Mouse (Mus musculus): ENCODE measurements at regions not wholly inside any gene's neighbourhood (a gene's known extent, or its start where the extent isn't known, plus 50 kb on each side); places are given as distances from the start of the nearest gene placed in this dataset.

GRCm38 (mm10) chr15:25146371-25146770 is 267.2 kb downstream of the Basp1 start:
- no peak overlapping the region for H3K4me2 ChIP-seq (ENCODE audit: insufficient read depth, low read depth, poor library complexity, severe bottlenecking)
- H3K4me1 ChIP-seq (ENCODE audit: control insufficient read depth in 1 of 2, insufficient read depth in 2 of 2) = no peaks in the 10 kb centered on the region
- H3K79me2 ChIP-seq (replicated peaks; ENCODE audit: control insufficient read depth, extremely low read depth, insufficient read depth, poor library complexity, severe bottlenecking) = no peaks in the 10 kb centered on the region
- no peak overlapping the region for H3K4me3 ChIP-seq (replicated peaks in 1 of 3; ENCODE audit: low read depth in 2 of 3, low read length in 2 of 3, poor library complexity in 1 of 3)
- H3K27me3 ChIP-seq (replicated peaks) = no peaks in the 10 kb centered on the region
- in situ Hi-C loops (cut with MboI; ENCODE audit: low pct_ligation_motif_present, low pct_unique_long_range_greater_than_20kb, low sequenced_read_pairs) (no loop called here), dilution Hi-C loops (cut with MboI; ENCODE audit: extremely low pct_ligation_motif_present, extremely low pct_unique_long_range_greater_than_20kb, low sequenced_read_pairs) (no loop called here)
- no peak for DNase-seq (ENCODE audit: extremely low read depth)
- H3K9me3 ChIP-seq (replicated peaks; ENCODE audit: low read length) = no peaks in the 10 kb centered on the region
- H3K9ac ChIP-seq (ENCODE audit: insufficient read depth, low read depth) = no peak overlapping the region
- TF ChIP-seq ETS1 (conservative IDR thresholded peaks at IDR 0.05; ENCODE audit: low read depth, low read length) = no peak
- no peak for TF ChIP-seq PAX5 (IDR thresholded peaks at IDR 0.05; ENCODE audit: low read length)
- TF ChIP-seq JUN (IDR thresholded peaks at IDR 0.05; ENCODE audit: insufficient read depth, low read depth, low read length) = no peak
- TF ChIP-seq UBTF (IDR thresholded peaks at IDR 0.05; ENCODE audit: low read depth, low read length) = no peak
- TF ChIP-seq NRF1 (IDR thresholded peaks at IDR 0.05; ENCODE audit: low read depth, low read length) = no peak
- no peak for TF ChIP-seq SMC3 (IDR thresholded peaks at IDR 0.05; ENCODE audit: low read depth, low read length)
- TF ChIP-seq ZMIZ1 (IDR thresholded peaks at IDR 0.05; ENCODE audit: low read depth, low read length) = no peak
- TF ChIP-seq MAZ (IDR thresholded peaks at IDR 0.05; ENCODE audit: low read depth, low read length) = no peak
- no peak for TF ChIP-seq MAFK (IDR thresholded peaks at IDR 0.05; ENCODE audit: insufficient replicate concordance, low read length)
- TF ChIP-seq USF1 (IDR thresholded peaks at IDR 0.05; ENCODE audit: low read depth, low read length) = no peak
- no peak for TF ChIP-seq CHD2 (IDR thresholded peaks at IDR 0.05; ENCODE audit: low read length)
- TF ChIP-seq RAD21 (IDR thresholded peaks at IDR 0.05; ENCODE audit: low read depth, low read length) = no peak
- TF ChIP-seq USF2 (conservative IDR thresholded peaks at IDR 0.05; ENCODE audit: low read depth, low read length) = no peak
- H3K36me3 ChIP-seq (replicated peaks in 1 of 2; ENCODE audit: control insufficient read depth in 1 of 2, insufficient read depth in 1 of 2, low read length in 1 of 2) = no peaks in the 10 kb centered on the region
- H3K27ac ChIP-seq (ENCODE audit: insufficient read depth, low read depth) = no peak overlapping the region

GRCm38 (mm10) chr15:25144228-25144627 is 269.3 kb downstream of the Basp1 start:
- H3K27ac ChIP-seq (ENCODE audit: insufficient read depth, low read depth) = no peak overlapping the region
- no peaks in the 10 kb centered on the region for H3K79me2 ChIP-seq (replicated peaks; ENCODE audit: control insufficient read depth, extremely low read depth, insufficient read depth, poor library complexity, severe bottlenecking)
- no peak for TF ChIP-seq MEF2A (IDR thresholded peaks at IDR 0.05; ENCODE audit: borderline replicate concordance, low read depth, low read length)
- no peak for TF ChIP-seq MAZ (IDR thresholded peaks at IDR 0.05; ENCODE audit: low read depth, low read length)
- no peak for TF ChIP-seq BHLHE40 (IDR thresholded peaks at IDR 0.05; ENCODE audit: low read depth, low read length)
- TF ChIP-seq ETS1 (conservative IDR thresholded peaks at IDR 0.05; ENCODE audit: low read depth, low read length) = no peak
- TF ChIP-seq CHD2 (IDR thresholded peaks at IDR 0.05; ENCODE audit: low read length) = no peak
- TF ChIP-seq IRF4 (IDR thresholded peaks at IDR 0.05; ENCODE audit: low read depth, low read length) = no peak
- no peak for TF ChIP-seq TCF12 (IDR thresholded peaks at IDR 0.05; ENCODE audit: low read depth, low read length)
- TF ChIP-seq JUND (conservative IDR thresholded peaks at IDR 0.05; ENCODE audit: low read depth, low read length) = no peak
- TF ChIP-seq MXI1 (IDR thresholded peaks at IDR 0.05; ENCODE audit: low read depth, low read length) = no peak
- TF ChIP-seq MAFK (IDR thresholded peaks at IDR 0.05; ENCODE audit: insufficient replicate concordance, low read length) = no peak
- TF ChIP-seq USF1 (IDR thresholded peaks at IDR 0.05; ENCODE audit: low read depth, low read length) = no peak
- no peak for TF ChIP-seq POLR2A (IDR thresholded peaks at IDR 0.05; ENCODE audit: low read depth, low read length)
- TF ChIP-seq KAT2A (IDR thresholded peaks at IDR 0.05; ENCODE audit: insufficient replicate concordance, low read length) = no peak
- TF ChIP-seq JUN (IDR thresholded peaks at IDR 0.05; ENCODE audit: insufficient read depth, low read depth, low read length) = no peak
- peak; percentile 20 to 51; a peak in 2 of 4 replicates for TF ChIP-seq CTCF (conservative IDR thresholded peaks at IDR 0.05 in 1 of 2, IDR thresholded peaks at IDR 0.05 in 1 of 2; ENCODE audit: low read depth in 2 of 2, low read length in 2 of 2)
- no peak for TF ChIP-seq ZMIZ1 (IDR thresholded peaks at IDR 0.05; ENCODE audit: low read depth, low read length)
- no peak for TF ChIP-seq ZC3H11A (IDR thresholded peaks at IDR 0.05; ENCODE audit: low read depth, low read length)
- no peak for TF ChIP-seq MAX (IDR thresholded peaks at IDR 0.05; ENCODE audit: low read length)
- TF ChIP-seq SIN3A (IDR thresholded peaks at IDR 0.05; ENCODE audit: low read length) = no peak
- no peak for TF ChIP-seq ZNF384 (IDR thresholded peaks at IDR 0.05; ENCODE audit: low read depth, low read length)
- TF ChIP-seq RAD21 (IDR thresholded peaks at IDR 0.05; ENCODE audit: low read depth, low read length) = peak; percentile 50
- peak; percentile 43; the same call in 1 of the 2 replicates for TF ChIP-seq SMC3 (IDR thresholded peaks at IDR 0.05; ENCODE audit: low read depth, low read length)
- TF ChIP-seq HCFC1 (IDR thresholded peaks at IDR 0.05; ENCODE audit: low read depth, low read length) = no peak
- no peak for TF ChIP-seq E2F4 (IDR thresholded peaks at IDR 0.05; ENCODE audit: insufficient replicate concordance, low read depth, low read length)
- no peak for TF ChIP-seq GABPA (IDR thresholded peaks at IDR 0.05; ENCODE audit: insufficient replicate concordance, low read depth, low read length)
- TF ChIP-seq TBP (conservative IDR thresholded peaks at IDR 0.05; ENCODE audit: low read depth, low read length) = no peak
- peak; percentile 63 for DNase-seq (ENCODE audit: extremely low read depth)
- no peaks in the 10 kb centered on the region for H3K4me1 ChIP-seq (ENCODE audit: control insufficient read depth in 1 of 2, insufficient read depth in 2 of 2)
- H3K36me3 ChIP-seq (replicated peaks in 1 of 2; ENCODE audit: control insufficient read depth in 1 of 2, insufficient read depth in 1 of 2, low read length in 1 of 2) = no peaks in the 10 kb centered on the region
- H3K27me3 ChIP-seq (replicated peaks) = no peaks in the 10 kb centered on the region
- no peak overlapping the region for H3K9ac ChIP-seq (ENCODE audit: insufficient read depth, low read depth)
- no peak overlapping the region for H3K4me3 ChIP-seq (replicated peaks in 1 of 3; ENCODE audit: low read depth in 2 of 3, low read length in 2 of 3, poor library complexity in 1 of 3)
- H3K9me3 ChIP-seq (replicated peaks; ENCODE audit: low read length) = no peaks in the 10 kb centered on the region
- H3K4me2 ChIP-seq (ENCODE audit: insufficient read depth, low read depth, poor library complexity, severe bottlenecking) = no peak overlapping the region
- dilution Hi-C loops (cut with MboI; ENCODE audit: extremely low pct_ligation_motif_present, extremely low pct_unique_long_range_greater_than_20kb, low sequenced_read_pairs) (no loop called here), in situ Hi-C loops (cut with MboI; ENCODE audit: low pct_ligation_motif_present, low pct_unique_long_range_greater_than_20kb, low sequenced_read_pairs) (no loop called here)

Data from CH12.LX (cell line).